Mouse (Mus musculus) forebrain, embryonic 10.5 days (tissue): Measurements from ENCODE around the gene Foxo3. TPM values are rescaled to one million over a fixed set of nuclear protein-coding genes. Genes with fewer than 3 reads are reported as not detected.
A peak's percentile ranks its signal among the peaks of the same experiment; 100 is the strongest.

ENCODE experiments used
- DNase-seq: peaks from one replicate; pipeline ENCODE4 v3.0.0-alpha.2; 2017; ENCODE audit warnings: low spot score; ENCODE audit errors: extremely low spot score
- H3K27ac ChIP-seq: fragments of 300-500 bp; sonication (generic); 2 replicates; pipeline ENCODE4 v1.5.1; 2016; ENCODE audit warnings: mild to moderate bottlenecking
- H3K27me3 ChIP-seq: fragments of 300-500 bp; sonication (generic); 2 replicates; pipeline ENCODE4 v1.6.1; 2016; ENCODE audit warnings: mild to moderate bottlenecking; ENCODE audit not compliant: poor library complexity, severe bottlenecking
- H3K36me3 ChIP-seq: fragments of 300-500 bp; sonication (generic); replicated peaks from 2 replicates; pipeline ENCODE4 v1.6.1; 2016; ENCODE audit warnings: mild to moderate bottlenecking, moderate library complexity
- H3K4me1 ChIP-seq: fragments of 300-500 bp; sonication (generic); 2 replicates; pipeline ENCODE4 v1.6.1; 2016
- H3K4me3 ChIP-seq: fragments of 300-500 bp; sonication (generic); 2 replicates; pipeline ENCODE4 v1.5.1; 2016; ENCODE audit warnings: mild to moderate bottlenecking, moderate library complexity
- H3K9me3 ChIP-seq: fragments of 300-500 bp; sonication (generic); 2 replicates; pipeline ENCODE4 v1.6.1; 2016; ENCODE audit warnings: mild to moderate bottlenecking, moderate library complexity
- WGBS: fragments of 180-500 bp; shearing (Covaris S2); methylation state at CpG from one replicate; pipeline ENCODE4 v1.1.7; 2016; 5-methylcytosine and 5-hydroxymethylcytosine counted together
- polyA plus RNA-seq: library from polyadenylated mRNA; unstranded; fragments of >200 nt; fragmentation: Nextera tagmentation; extraction: Ambion mirVana; gene quantifications from 2 replicates; pipeline ENCODE4 v1.2.1, GENCODE M21; 2016

Foxo3 gene
- polyA plus RNA-seq, 1 experiment from 2014 or later = 2.3 TPM

- Histone ChIP-seq H3K4me3 (no peak overlapping the region), H3K9me3 (no peaks in the 10 kb centered on the region), H3K36me3 (no peaks in the 10 kb centered on the region), H3K4me1 (peaks cover 28% of the 10 kb centered on the region), H3K27me3 (no peaks in the 10 kb centered on the region), H3K27ac (no peak overlapping the region)
- DNase-seq = no peak
- whole genome bisulfite sequencing = 95% methylated on average over 5 of the region's 5 CpGs
Measured at GRCm38 (mm10) chr10:42230471-42231099, 46.0 kb downstream of the Foxo3 start.

- DNase-seq = no peak
- Histone ChIP-seq H3K4me1 (peaks cover 26% of the 10 kb centered on the region), H3K36me3 (no peaks in the 10 kb centered on the region), H3K27me3 (no peaks in the 10 kb centered on the region), H3K9me3 (no peaks in the 10 kb centered on the region), H3K4me3 (no peak overlapping the region), H3K27ac (0 out of 2 replicates have a peak overlapping the region, but pooled peaks have one; percentile 35)
- 88% methylated on average over 4 of the region's 4 CpGs for WGBS
Measured at GRCm38 (mm10) chr10:42227751-42228241, 48.8 kb downstream of the Foxo3 start.

- Histone ChIP-seq H3K27me3 (no peaks in the 10 kb centered on the region), H3K36me3 (no peaks in the 10 kb centered on the region), H3K4me3 (no peak overlapping the region), H3K4me1 (peaks cover 27% of the 10 kb centered on the region), H3K27ac (no peak overlapping the region), H3K9me3 (no peaks in the 10 kb centered on the region)
- DNase-seq = no peak
- WGBS = 96% methylated on average over 15 of the region's 15 CpGs
Measured at GRCm38 (mm10) chr10:42226176-42226575, 50.4 kb downstream of the Foxo3 start.

- no peaks in the 10 kb centered on the region for H3K9me3 ChIP-seq
- 94% methylated on average over 18 of the region's 18 CpGs for WGBS
- no peak overlapping the region for H3K4me3 ChIP-seq
- no peak for DNase-seq
- peak overlapping the region; percentile 3; the same call in 1 of the 2 replicates for H3K27ac ChIP-seq
- H3K36me3 ChIP-seq = no peaks in the 10 kb centered on the region
- peaks cover 32% of the 10 kb centered on the region for H3K4me1 ChIP-seq
- H3K27me3 ChIP-seq = no peaks in the 10 kb centered on the region
Measured at GRCm38 (mm10) chr10:42225184-42225935, 51.2 kb downstream of the Foxo3 start.

- peak overlapping the region; percentile 67 for H3K27ac ChIP-seq
- WGBS = 83% methylated on average over 11 of the region's 11 CpGs
Measured at GRCm38 (mm10) chr10:42221996-42222395, 54.6 kb downstream of the Foxo3 start.

GRCm38 (mm10) chr10:42221136-42221891 is 55.2 kb downstream of the Foxo3 start:
- H3K4me3 ChIP-seq = no peak overlapping the region
- DNase-seq = no peak
- 79% methylated on average over 19 of the region's 19 CpGs for WGBS
- H3K27me3 ChIP-seq = no peaks in the 10 kb centered on the region
- H3K9me3 ChIP-seq = no peaks in the 10 kb centered on the region
- H3K27ac ChIP-seq = peak overlapping the region; percentile 67
- peaks cover 36% of the 10 kb centered on the region for H3K4me1 ChIP-seq
- H3K36me3 ChIP-seq = no peaks in the 10 kb centered on the region

More at GRCm38 (mm10) chr10:42221996-42222395, 54.6 kb downstream of the Foxo3 start:
- no peak overlapping the region for H3K4me3 ChIP-seq
- H3K36me3 ChIP-seq = no peaks in the 10 kb centered on the region
- no peak for DNase-seq
- no peaks in the 10 kb centered on the region for H3K27me3 ChIP-seq
- no peaks in the 10 kb centered on the region for H3K9me3 ChIP-seq
- H3K4me1 ChIP-seq = peaks cover 36% of the 10 kb centered on the region

GRCm38 (mm10) chr10:42220418-42220952 is 56.1 kb downstream of the Foxo3 start:
- H3K27ac ChIP-seq = peak overlapping the region; percentile 67; the same call in 1 of the 2 replicates
- 66% methylated on average over 5 of the region's 5 CpGs for WGBS

GRCm38 (mm10) chr10:42211407-42211806 is 65.1 kb downstream of the Foxo3 start:
- WGBS = 91% methylated on average over 7 of the region's 7 CpGs
- DNase-seq = no peak

More at GRCm38 (mm10) chr10:42220418-42220952, 56.1 kb downstream of the Foxo3 start:
- Histone ChIP-seq H3K4me3 (no peak overlapping the region), H3K9me3 (no peaks in the 10 kb centered on the region), H3K4me1 (peaks cover 36% of the 10 kb centered on the region), H3K36me3 (no peaks in the 10 kb centered on the region), H3K27me3 (no peaks in the 10 kb centered on the region)
- no peak for DNase-seq

GRCm38 (mm10) chr10:42210641-42211040 is 65.9 kb downstream of the Foxo3 start:
- 84% methylated on average over 2 of the region's 2 CpGs for WGBS
- no peak overlapping the region for H3K4me3 ChIP-seq

More at GRCm38 (mm10) chr10:42211407-42211806, 65.1 kb downstream of the Foxo3 start:
- no peaks in the 10 kb centered on the region for H3K27me3 ChIP-seq
- no peaks in the 10 kb centered on the region for H3K36me3 ChIP-seq
- H3K27ac ChIP-seq = no peak overlapping the region
- H3K4me3 ChIP-seq = no peak overlapping the region
- H3K9me3 ChIP-seq = peaks cover 8% of the 10 kb centered on the region; the same call in 1 of the 2 replicates
- H3K4me1 ChIP-seq = peaks cover 4% of the 10 kb centered on the region; the same call in 1 of the 2 replicates

GRCm38 (mm10) chr10:42209809-42210208 is 66.7 kb downstream of the Foxo3 start:
- Histone ChIP-seq H3K9me3 (peaks cover 8% of the 10 kb centered on the region; the same call in 1 of the 2 replicates), H3K4me1 (peaks cover 4% of the 10 kb centered on the region; the same call in 1 of the 2 replicates), H3K4me3 (no peak overlapping the region), H3K27me3 (no peaks in the 10 kb centered on the region), H3K27ac (no peak overlapping the region), H3K36me3 (no peaks in the 10 kb centered on the region)
- DNase-seq = no peak
- 78% methylated on average over 6 of the region's 6 CpGs for WGBS

More at GRCm38 (mm10) chr10:42210641-42211040, 65.9 kb downstream of the Foxo3 start:
- H3K9me3 ChIP-seq = peaks cover 8% of the 10 kb centered on the region; the same call in 1 of the 2 replicates
- no peaks in the 10 kb centered on the region for H3K27me3 ChIP-seq
- DNase-seq = no peak
- H3K27ac ChIP-seq = no peak overlapping the region
- no peaks in the 10 kb centered on the region for H3K36me3 ChIP-seq
- peaks cover 4% of the 10 kb centered on the region; the same call in 1 of the 2 replicates for H3K4me1 ChIP-seq

GRCm38 (mm10) chr10:42207612-42208011 is 68.9 kb downstream of the Foxo3 start:
- WGBS = 93% methylated on average over 12 of the region's 12 CpGs
- H3K27ac ChIP-seq = no peak overlapping the region
- H3K4me3 ChIP-seq = no peak overlapping the region
- DNase-seq = no peak
- H3K9me3 ChIP-seq = peaks cover 8% of the 10 kb centered on the region; the same call in 1 of the 2 replicates
- no peaks in the 10 kb centered on the region for H3K27me3 ChIP-seq
- no peaks in the 10 kb centered on the region for H3K36me3 ChIP-seq
- peaks cover 16% of the 10 kb centered on the region for H3K4me1 ChIP-seq
